Mouse (Mus musculus) C2C12 (cell line): ENCODE measurements at regions not wholly inside any gene's neighbourhood (a gene's known extent, or its start where the extent isn't known, plus 50 kb on each side); places are given as distances from the start of the nearest gene placed in this dataset.
"Not testable (repeated sequence)": the region's sequence is repeated elsewhere in the genome, so short reads cannot be mapped to it uniquely, and the experiment has no call there.

ENCODE experiments used
- H3K27me3 ChIP-seq: one replicate; pipeline ENCODE4 v1.6.1; 2011; ENCODE audit not compliant: control insufficient read depth, insufficient read depth, insufficient read length
- H3K36me3 ChIP-seq: one replicate; pipeline ENCODE4 v1.6.1; 2011; ENCODE audit not compliant: control insufficient read depth, insufficient read depth
- H3K4me3 ChIP-seq: one replicate; pipeline ENCODE4 v1.5.1; 2011; ENCODE audit warnings: mild to moderate bottlenecking, control low read depth; ENCODE audit not compliant: poor library complexity, insufficient read depth, severe bottlenecking
- H3K79me2 ChIP-seq: one replicate; pipeline ENCODE4 v1.6.1; 2011; ENCODE audit not compliant: control insufficient read depth, insufficient read depth
- H3K79me3 ChIP-seq: one replicate; pipeline ENCODE4 v1.6.1; 2011; ENCODE audit warnings: low read depth, control low read depth
- H3ac ChIP-seq: one replicate; pipeline ENCODE3; 2011; ENCODE audit warnings: low read depth; ENCODE audit not compliant: control insufficient read depth, insufficient read length
- CEBPB ChIP-seq: IDR thresholded peaks from one replicate; pipeline ENCODE4 v1.6.1; 2011; ENCODE audit warnings: low read depth, mild to moderate bottlenecking, control low read depth, moderate library complexity
- CTCF ChIP-seq: IDR thresholded peaks from one replicate; pipeline ENCODE4 v1.5.1; 2011; ENCODE audit not compliant: control insufficient read depth, insufficient read depth, insufficient read length
- FOSL1 ChIP-seq: IDR thresholded peaks from one replicate; pipeline ENCODE4 v1.8.0; 2011; ENCODE audit warnings: mild to moderate bottlenecking, low read length; ENCODE audit not compliant: poor library complexity, insufficient read depth, severe bottlenecking
- MAX ChIP-seq: IDR thresholded peaks from one replicate; pipeline ENCODE4 v1.6.1; 2011; ENCODE audit warnings: mild to moderate bottlenecking, control low read depth
- MYOD1 ChIP-seq: IDR thresholded peaks from one replicate; pipeline ENCODE4 v1.6.1; 2011; ENCODE audit warnings: low read depth; ENCODE audit not compliant: control insufficient read depth, insufficient read length
- MYOG ChIP-seq: IDR thresholded peaks from one replicate; pipeline ENCODE4 v1.6.1; 2011; ENCODE audit not compliant: control insufficient read depth, insufficient read length; ENCODE audit errors: extremely low read depth
- USF1 ChIP-seq: IDR thresholded peaks from one replicate; pipeline ENCODE4 v1.6.1; 2011; ENCODE audit warnings: low read depth, mild to moderate bottlenecking, control low read depth, moderate library complexity

DNA sequence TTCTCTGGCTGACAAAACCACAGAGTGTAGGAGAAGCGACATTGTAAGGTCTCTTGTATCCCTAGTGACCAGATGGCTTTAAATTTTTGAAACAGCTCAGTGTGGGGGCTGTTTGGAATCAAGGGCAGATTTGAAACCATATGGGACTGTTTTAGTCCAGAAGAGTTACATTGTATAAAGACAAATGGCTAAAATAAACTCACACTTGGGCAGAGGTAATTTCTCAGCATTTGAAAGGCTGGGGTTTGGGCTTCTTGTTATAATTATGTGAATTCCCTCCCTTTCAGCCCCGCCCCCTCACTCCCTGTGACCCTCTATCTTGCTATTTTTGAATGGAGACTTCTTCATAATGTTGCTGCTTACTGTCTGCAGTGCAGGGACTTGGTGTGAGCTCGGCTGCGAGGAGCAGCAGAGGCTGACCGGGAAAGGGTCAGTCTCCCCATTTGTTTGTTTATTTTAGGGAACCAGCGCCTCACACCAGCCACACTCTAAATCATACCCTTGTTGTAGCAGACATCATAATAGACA is 344.0 kb upstream of the Nova1 start:
- H3ac ChIP-seq = no peak overlapping the region
- no peak overlapping the region for H3K4me3 ChIP-seq
- TF ChIP-seq CTCF (no peak), MAX (no peak), MYOG (no peak), FOSL1 (no peak), MYOD1 (no peak), USF1 (no peak), CEBPB (no peak)

GRCm38 (mm10) chr12:47160626-47161025 is 341.9 kb upstream of the Nova1 start:
- H3K79me3 ChIP-seq = no peaks in the 10 kb centered on the region
- H3K36me3 ChIP-seq = no peaks in the 10 kb centered on the region
- no peak overlapping the region for H3ac ChIP-seq
- H3K4me3 ChIP-seq = no peak overlapping the region
- H3K79me2 ChIP-seq = no peaks in the 10 kb centered on the region
- no peaks in the 10 kb centered on the region for H3K27me3 ChIP-seq
- TF ChIP-seq MYOG (no peak), FOSL1 (no peak), MYOD1 (no peak)

More for the DNA sequence above, 344.0 kb upstream of the Nova1 start:
- Histone ChIP-seq H3K27me3 (no peaks in the 10 kb centered on the region), H3K79me3 (no peaks in the 10 kb centered on the region), H3K36me3 (no peaks in the 10 kb centered on the region), H3K79me2 (no peaks in the 10 kb centered on the region)

DNA sequence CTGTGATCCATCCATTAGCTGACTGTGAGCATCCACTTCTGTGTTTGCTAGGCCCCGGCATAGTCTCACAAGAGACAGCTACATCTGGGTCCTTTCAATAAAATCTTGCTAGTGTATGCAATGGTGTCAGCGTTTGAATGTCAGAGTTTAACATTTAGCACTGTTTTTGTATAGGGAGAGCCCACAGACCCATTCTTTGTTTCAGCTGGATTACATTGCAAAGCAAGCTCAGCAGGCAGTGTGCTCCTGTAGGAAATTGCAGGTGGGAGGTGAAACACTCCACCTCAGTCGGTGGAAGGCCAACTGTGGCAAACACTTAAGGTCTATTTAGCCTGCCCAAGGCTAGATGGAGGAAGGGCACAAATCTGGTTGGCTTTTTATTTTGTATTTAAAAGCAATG is 337.2 kb upstream of the Nova1 start:
- not testable (repeated sequence) for H3K79me3 ChIP-seq, H3K4me3 ChIP-seq, H3K27me3 ChIP-seq, H3K36me3 ChIP-seq, H3ac ChIP-seq, H3K79me2 ChIP-seq

GRCm38 (mm10) chr12:47140677-47141076 is 321.9 kb upstream of the Nova1 start:
- Histone ChIP-seq H3ac (no peak overlapping the region), H3K79me3 (no peaks in the 10 kb centered on the region), H3K27me3 (no peaks in the 10 kb centered on the region), H3K79me2 (no peaks in the 10 kb centered on the region), H3K4me3 (no peak overlapping the region), H3K36me3 (no peaks in the 10 kb centered on the region)
- TF ChIP-seq FOSL1 (no peak), CEBPB (no peak), MYOG (no peak)

GRCm38 (mm10) chr12:47129821-47130220 is 311.1 kb upstream of the Nova1 start:
- no peak overlapping the region for H3K4me3 ChIP-seq
- H3K36me3 ChIP-seq = no peaks in the 10 kb centered on the region
- no peaks in the 10 kb centered on the region for H3K79me3 ChIP-seq
- no peaks in the 10 kb centered on the region for H3K79me2 ChIP-seq
- no peak overlapping the region for H3ac ChIP-seq
- H3K27me3 ChIP-seq = no peaks in the 10 kb centered on the region
- TF ChIP-seq MAX (no peak), CEBPB (no peak), MYOG (no peak), FOSL1 (no peak), MYOD1 (no peak), USF1 (no peak), CTCF (no peak)

DNA sequence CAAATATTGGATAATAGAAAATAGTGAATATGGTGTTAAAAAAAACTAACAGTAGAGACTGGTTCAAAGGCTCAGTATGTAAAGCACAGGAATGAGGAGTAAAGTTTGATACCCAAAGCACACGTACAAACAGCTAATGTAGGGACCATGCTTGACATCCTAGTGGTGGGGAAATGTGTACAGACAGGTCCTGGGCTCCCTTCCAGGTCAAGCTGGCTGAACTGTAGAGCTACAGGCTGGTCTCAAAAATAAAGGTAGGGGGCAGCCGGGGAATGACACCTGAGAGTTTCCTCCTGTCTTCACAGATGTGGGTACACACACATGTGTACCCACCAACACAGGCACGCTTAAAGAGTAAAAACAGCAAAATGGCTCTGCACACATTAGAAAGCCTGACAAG is 309.9 kb upstream of the Nova1 start:
- no peak for TF ChIP-seq USF1
- TF ChIP-seq MAX = no peak
- TF ChIP-seq MYOG = no peak
- no peaks in the 10 kb centered on the region for H3K27me3 ChIP-seq
- no peak overlapping the region for H3K4me3 ChIP-seq
- H3K79me2 ChIP-seq = no peaks in the 10 kb centered on the region
- no peaks in the 10 kb centered on the region for H3K79me3 ChIP-seq
- no peak overlapping the region for H3ac ChIP-seq
- no peaks in the 10 kb centered on the region for H3K36me3 ChIP-seq

GRCm38 (mm10) chr12:47121426-47121825 is 302.7 kb upstream of the Nova1 start:
- Histone ChIP-seq H3K27me3 (no peaks in the 10 kb centered on the region), H3K4me3 (no peak overlapping the region), H3ac (no peak overlapping the region), H3K79me3 (no peaks in the 10 kb centered on the region), H3K36me3 (no peaks in the 10 kb centered on the region), H3K79me2 (no peaks in the 10 kb centered on the region)
- TF ChIP-seq MAX = no peak
- no peak for TF ChIP-seq FOSL1
- TF ChIP-seq MYOG = no peak
- no peak for TF ChIP-seq CEBPB
- no peak for TF ChIP-seq CTCF
- TF ChIP-seq MYOD1 = no peak
- TF ChIP-seq USF1 = no peak
